In the genomic region with DNA sequence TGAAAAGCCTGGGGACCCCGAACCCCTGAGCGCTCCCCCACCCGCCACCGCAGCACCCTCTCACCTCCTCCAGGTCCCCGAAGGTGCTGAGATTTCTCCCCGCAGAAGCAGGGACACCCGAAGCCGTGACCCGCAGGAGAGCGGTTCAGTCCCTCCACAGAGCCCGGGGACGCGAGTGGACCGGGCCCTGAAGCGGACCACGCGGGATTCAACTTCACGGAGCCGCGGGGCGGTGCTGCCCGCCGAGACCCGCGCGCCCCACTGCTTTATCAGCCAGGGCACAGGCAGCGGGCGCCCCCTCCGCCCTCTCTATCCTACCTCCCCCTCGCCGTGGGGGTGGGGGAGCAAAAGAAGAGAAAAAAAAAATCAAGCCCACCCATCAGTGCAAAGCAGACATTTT, we compare ENCODE assay signal across 8 mouse cellular contexts. TPM values are rescaled to one million over a fixed set of nuclear protein-coding genes. Genes with fewer than 3 reads are reported as not detected.
DNase-seq lines count a peak whose midpoint lies in the region; ATAC-seq and TF ChIP-seq lines count a peak whose summit lies in the region.

No protein-coding gene starts in this region.

- peak overlapping the region; percentile 65 for H3K9ac ChIP-seq in heart, embryonic 11.5 days (ENCODE audit: low read depth, low read length)
- H3K9ac ChIP-seq in embryonic facial prominence, embryonic 15.5 days, result peak overlapping the region; percentile 37
- H3K9ac ChIP-seq in limb, embryonic 12.5 days (replicated peaks), result peak overlapping the region; percentile 60

- H3K9me3 ChIP-seq in heart, embryonic 11.5 days (replicated peaks; ENCODE audit: control insufficient read depth, low read length), result no peaks in the 10 kb centered on the region
- no peaks in the 10 kb centered on the region for H3K9me3 ChIP-seq in E14TG2a.4 (ENCODE audit: low read length)
- no peaks in the 10 kb centered on the region for H3K9me3 ChIP-seq in embryonic facial prominence, embryonic 15.5 days (replicated peaks)
- H3K9me3 ChIP-seq in limb, embryonic 12.5 days, result no peaks in the 10 kb centered on the region

- H3K4me2 ChIP-seq in heart, embryonic 11.5 days, result peak overlapping the region; percentile 100
- H3K4me2 ChIP-seq in embryonic facial prominence, embryonic 15.5 days (replicated peaks), result peak overlapping the region; percentile 99
- H3K4me2 ChIP-seq in limb, embryonic 12.5 days, result peak overlapping the region; percentile 98

- H3K27ac ChIP-seq in heart, embryonic 11.5 days (ENCODE audit: low read depth, low read length), result no peak overlapping the region
- H3K27ac ChIP-seq in embryonic facial prominence, embryonic 15.5 days (replicated peaks), result no peak overlapping the region
- no peak overlapping the region for H3K27ac ChIP-seq in limb, embryonic 12.5 days

- H3K36me3 ChIP-seq in heart, embryonic 11.5 days (ENCODE audit: control insufficient read depth, insufficient read depth, low read length), result no peaks in the 10 kb centered on the region
- no peaks in the 10 kb centered on the region for H3K36me3 ChIP-seq in E14TG2a.4 (ENCODE audit: insufficient read depth, low read length)
- H3K36me3 ChIP-seq in embryonic facial prominence, embryonic 15.5 days, result no peaks in the 10 kb centered on the region
- H3K36me3 ChIP-seq in limb, embryonic 12.5 days, result no peaks in the 10 kb centered on the region

- H3K27me3 ChIP-seq in heart, embryonic 11.5 days (ENCODE audit: control insufficient read depth, insufficient read depth, low read length), result peaks cover 2% of the 10 kb centered on the region; the same call in 1 of the 2 replicates
- H3K27me3 ChIP-seq in E14TG2a.4 (ENCODE audit: insufficient read depth, low read length), result peaks cover 45% of the 10 kb centered on the region
- H3K27me3 ChIP-seq in embryonic facial prominence, embryonic 15.5 days, result peaks cover 17% of the 10 kb centered on the region
- peaks cover 35% of the 10 kb centered on the region for H3K27me3 ChIP-seq in limb, embryonic 12.5 days

- intact Hi-C loops in heart, postnatal 25 days (cut with DNase I), result no loop called here

- under 1% methylated on average over 31 of the region's 31 CpGs for WGBS in heart, embryonic 11.5 days (ENCODE audit: insufficient replicate concordance)
- 0% methylated on average over 31 of the region's 31 CpGs for WGBS in embryonic facial prominence, embryonic 15.5 days
- WGBS in limb, embryonic 12.5 days, result under 1% methylated on average over 31 of the region's 31 CpGs

- peak; percentile 24; the same call in 1 of the 2 replicates for ATAC-seq in heart, embryonic 11.5 days (replicated peaks; ENCODE audit: insufficient number of reproducible peaks, low FRiP score, low TSS enrichment)
- ATAC-seq in embryonic facial prominence, embryonic 15.5 days (ENCODE audit: insufficient number of reproducible peaks, low FRiP score, low TSS enrichment, low read depth), result no peak
- ATAC-seq in limb, embryonic 12.5 days (ENCODE audit: insufficient number of reproducible peaks, insufficient read depth, low FRiP score, low TSS enrichment, low read depth), result no peak
- no peak for ATAC-seq in erythroblast, adult 5-6 weeks (replicated peaks; ENCODE audit: low FRiP score, poor library complexity, severe bottlenecking)

- no peak for TF ChIP-seq CTCF in E14TG2a.4 (conservative IDR thresholded peaks at IDR 0.05; ENCODE audit: low read length)

- no peak for DNase-seq in heart, postnatal 25 days (ENCODE audit: low spot score)
- peak; percentile 23 for DNase-seq in right cerebral cortex, postnatal 25 days
- DNase-seq in thymus, adult 18-20 months, result no peak

- H3K4me1 ChIP-seq in heart, embryonic 11.5 days (ENCODE audit: control insufficient read depth, insufficient read depth, low read length), result peaks cover 4% of the 10 kb centered on the region; the same call in 1 of the 2 replicates
- H3K4me1 ChIP-seq in E14TG2a.4 (replicated peaks; ENCODE audit: low read depth, low read length), result peaks cover 18% of the 10 kb centered on the region
- 0 out of 2 replicates have a peak, but pooled peaks cover 9% of the 10 kb centered on the region for H3K4me1 ChIP-seq in embryonic facial prominence, embryonic 15.5 days
- H3K4me1 ChIP-seq in limb, embryonic 12.5 days (replicated peaks), result 0 out of 2 replicates have a peak, but pooled peaks cover 6% of the 10 kb centered on the region

- H3K4me3 ChIP-seq in heart, embryonic 11.5 days (ENCODE audit: low read depth, low read length), result peak overlapping the region; percentile 69
- H3K4me3 ChIP-seq in E14TG2a.4 (replicated peaks; ENCODE audit: low read length), result peak overlapping the region; percentile 87
- peak overlapping the region; percentile 56 for H3K4me3 ChIP-seq in embryonic facial prominence, embryonic 15.5 days (replicated peaks)
- peak overlapping the region; percentile 62 for H3K4me3 ChIP-seq in limb, embryonic 12.5 days (replicated peaks)

RNA-seq across cellular contexts. Expression of a gene that starts 0.4 kb away (rescaled TPM):
- polyA plus RNA-seq in heart, embryonic 11.5 days (2014; fragmentation: Nextera tagmentation; extraction: Ambion mirVana), result 1.0 and 1.7 TPM in 2 replicates
- total RNA-seq in heart, postnatal 25 days (2021), result under 1 TPM; 0.50 to 0.83 TPM
- 1.7 and 2.0 TPM in 2 replicates for polyA plus RNA-seq in embryonic facial prominence, embryonic 15.5 days (2015; fragmentation: Nextera tagmentation; extraction: Ambion mirVana)
- 0.70 and 0.92 TPM in 2 replicates for polyA plus RNA-seq in limb, embryonic 12.5 days (2016; fragmentation: Nextera tagmentation; extraction: Ambion mirVana)
- total RNA-seq in erythroblast, adult 5-6 weeks (2015; ENCODE audit: low replicate concordance), result not detected in 2 replicates
- total RNA-seq in erythroblast, adult 5-6 weeks (2017; ENCODE audit: low replicate concordance), result 0.09 TPM in 1 of 2 replicates, not detected in the other
